Comparison of ENCODE assay signal across 20 mouse cellular contexts in genomic region chr17:5180925-5181324, GRCm38 (mm10).
A peak's percentile ranks its signal among the peaks of the same experiment; 100 is the strongest.
DNase-seq lines count a peak whose midpoint lies in the region; ATAC-seq and TF ChIP-seq lines count a peak whose summit lies in the region.
"Had no signal": no experiment of that assay in that cellular context is flagged by ENCODE, and none has a peak within 500 bp of the region (broad histone marks: within the 10 kb centered on the region; RNA-seq: fewer than 3 reads in every experiment).

No protein-coding gene starts in this region.

- ATAC-seq in intestine, postnatal 0 days, result no peak
- ATAC-seq: hindbrain, embryonic 16.5 days had no signal

- intact Hi-C loops in heart, postnatal 36 days (cut with DNase I), result no loop called here

- peaks cover 3% of the 10 kb centered on the region; the same call in 1 of the 2 replicates for H3K4me1 ChIP-seq in intestine, postnatal 0 days (replicated peaks; ENCODE audit: control insufficient read depth, insufficient read depth, low read length)

- H3K4me3 ChIP-seq in intestine, postnatal 0 days (ENCODE audit: low read depth, low read length), result no peak overlapping the region
- H3K4me3 ChIP-seq: heart, embryonic 13.5 days; limb, embryonic 13.5 days; midbrain, embryonic 12.5 days; neural tube, embryonic 15.5 days had no signal

- H3K27me3 ChIP-seq in intestine, postnatal 0 days (replicated peaks; ENCODE audit: control insufficient read depth, insufficient read depth, low read length), result no peaks in the 10 kb centered on the region
- H3K27me3 ChIP-seq: heart, embryonic 13.5 days; limb, embryonic 13.5 days; midbrain, embryonic 12.5 days; neural tube, embryonic 15.5 days had no signal

- WGBS in intestine, postnatal 0 days, result 81% methylated on average over 6 of the region's 6 CpGs

- H3K9me3 ChIP-seq in intestine, postnatal 0 days (ENCODE audit: control insufficient read depth), result no peaks in the 10 kb centered on the region
- H3K9me3 ChIP-seq: heart, embryonic 13.5 days; limb, embryonic 13.5 days; midbrain, embryonic 12.5 days; neural tube, embryonic 15.5 days had no signal

- no peak overlapping the region for H3K9ac ChIP-seq in intestine, postnatal 0 days (ENCODE audit: low read depth, low read length)
- H3K9ac ChIP-seq: heart, embryonic 13.5 days; limb, embryonic 13.5 days; lung, embryonic 14.5 days; midbrain, embryonic 12.5 days; neural tube, embryonic 15.5 days had no signal

- no peak for TF ChIP-seq CTCF in intestine, postnatal 0 days (IDR thresholded peaks at IDR 0.05; ENCODE audit: low read depth)

- no peak overlapping the region for H3K4me2 ChIP-seq in intestine, postnatal 0 days (replicated peaks; ENCODE audit: low read depth)
- H3K4me2 ChIP-seq: heart, embryonic 13.5 days; limb, embryonic 13.5 days; lung, embryonic 14.5 days; midbrain, embryonic 12.5 days; neural tube, embryonic 15.5 days had no signal

- H3K36me3 ChIP-seq in intestine, postnatal 0 days (ENCODE audit: control insufficient read depth, insufficient read depth), result no peaks in the 10 kb centered on the region
- H3K36me3 ChIP-seq: heart, embryonic 13.5 days; limb, embryonic 13.5 days; midbrain, embryonic 12.5 days; neural tube, embryonic 15.5 days had no signal

- DNase-seq in spleen, postnatal 36 days (ENCODE audit: low spot score in 2 of 2), result peak; percentile 52 to 61
- no peak for DNase-seq in spleen, postnatal 10 days (ENCODE audit: low spot score in 2 of 2)
- DNase-seq in induced T-regulatory cell, adult 2 months (ENCODE audit: low read depth), result peak; percentile 42
- DNase-seq in thymus, adult 18-20 months, result peak; percentile 24 to 53
- no peak for DNase-seq in heart, postnatal 36 days
- DNase-seq in lung, postnatal 25 days (ENCODE audit: low spot score), result no peak
- DNase-seq in adrenal gland, postnatal 14 days, result no peak
- DNase-seq: adrenal gland, postnatal 36 days; cerebellum, postnatal 14 days; heart, postnatal 4 days; kidney, adult 8-10 months; kidney, postnatal 36 days; layer of hippocampus, adult 9-11 months; lung, embryonic 14.5 days had no signal

- H3K27ac ChIP-seq in intestine, postnatal 0 days (ENCODE audit: low read depth, low read length), result no peak overlapping the region
- H3K27ac ChIP-seq: heart, embryonic 13.5 days; midbrain, embryonic 12.5 days; neural tube, embryonic 15.5 days had no signal

Comparison
In these comparisons a context has a peak if more than half of its experiments do, and no peak if none do; other contexts are left out.
1. DNase-seq: peak in spleen, postnatal 36 days (2 of 2), induced T-regulatory cell, adult 2 months (single experiment) and thymus, adult 18-20 months (2 of 2); none in spleen, postnatal 10 days (0 of 2), heart, postnatal 36 days (0 of 2), lung, postnatal 25 days (single experiment) and adrenal gland, postnatal 14 days (single experiment).